Mouse (Mus musculus) induced T-regulatory cell, adult 2 months (primary cell): ENCODE data around the gene Fcho1.

ENCODE experiments used
- DNase-seq: peaks from one replicate; pipeline ENCODE4 v3.0.0-alpha.2; 2012; ENCODE audit warnings: low read depth

The Fcho1 gene

DNA sequence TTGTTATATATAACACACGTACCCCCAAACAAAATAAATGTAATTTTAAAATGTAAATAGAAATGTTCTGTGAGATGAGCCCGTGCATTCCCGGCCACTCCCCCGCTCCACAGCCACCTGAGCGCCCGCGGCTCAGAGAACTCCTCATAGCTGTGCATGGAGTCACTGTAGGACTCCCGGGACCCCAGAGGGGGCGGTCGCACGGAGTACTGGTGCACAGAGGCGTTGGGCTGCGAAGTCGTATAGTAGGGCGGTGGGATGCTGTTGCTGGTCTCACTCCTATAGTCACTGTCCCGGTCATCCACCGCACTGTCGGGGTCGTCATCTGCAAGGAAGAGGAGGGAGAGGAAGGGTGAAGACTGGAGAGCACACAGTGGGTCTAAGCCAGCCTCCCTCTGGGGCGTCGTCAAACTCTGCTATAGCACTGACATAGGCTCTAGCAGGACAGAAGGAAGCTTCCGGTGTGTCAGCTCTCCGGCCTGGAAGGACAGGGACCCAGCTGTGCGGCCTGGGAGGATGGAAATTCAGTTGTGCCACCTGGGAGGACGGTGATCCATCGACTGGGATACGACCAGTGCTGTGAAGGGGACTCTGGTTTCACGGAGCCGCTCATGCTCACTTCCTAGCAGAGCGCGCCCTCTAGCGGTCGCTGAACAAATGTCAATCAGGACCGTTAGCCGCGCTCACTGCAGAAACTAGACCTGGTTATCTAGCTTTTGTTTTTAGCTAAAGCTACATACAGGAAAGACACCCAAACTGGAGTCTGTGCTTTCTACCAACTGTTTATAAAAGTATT, 65.0 kb downstream of the Fcho1 start:
- peak; percentile 93 for DNase-seq

DNA sequence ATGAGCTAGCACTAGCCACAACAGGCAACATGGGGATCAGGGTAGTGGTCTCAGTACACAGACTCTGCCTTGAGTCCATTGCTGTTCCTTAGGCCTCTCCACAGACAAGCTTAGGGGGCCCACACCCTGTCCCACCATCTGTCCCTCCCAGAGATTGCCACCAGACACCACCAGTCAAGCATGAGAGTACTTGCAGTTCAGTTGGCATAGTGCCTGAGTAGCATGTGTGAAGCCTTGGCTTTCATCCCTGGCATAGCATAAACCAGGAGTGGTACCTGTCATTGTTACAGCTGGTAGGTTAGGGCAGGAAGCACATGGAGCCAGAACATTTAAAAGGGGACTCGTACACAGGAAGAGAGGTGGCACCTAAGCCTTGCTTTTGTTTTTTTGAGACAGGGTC, 65.8 kb downstream of the Fcho1 start:
- DNase-seq = no peak

DNA sequence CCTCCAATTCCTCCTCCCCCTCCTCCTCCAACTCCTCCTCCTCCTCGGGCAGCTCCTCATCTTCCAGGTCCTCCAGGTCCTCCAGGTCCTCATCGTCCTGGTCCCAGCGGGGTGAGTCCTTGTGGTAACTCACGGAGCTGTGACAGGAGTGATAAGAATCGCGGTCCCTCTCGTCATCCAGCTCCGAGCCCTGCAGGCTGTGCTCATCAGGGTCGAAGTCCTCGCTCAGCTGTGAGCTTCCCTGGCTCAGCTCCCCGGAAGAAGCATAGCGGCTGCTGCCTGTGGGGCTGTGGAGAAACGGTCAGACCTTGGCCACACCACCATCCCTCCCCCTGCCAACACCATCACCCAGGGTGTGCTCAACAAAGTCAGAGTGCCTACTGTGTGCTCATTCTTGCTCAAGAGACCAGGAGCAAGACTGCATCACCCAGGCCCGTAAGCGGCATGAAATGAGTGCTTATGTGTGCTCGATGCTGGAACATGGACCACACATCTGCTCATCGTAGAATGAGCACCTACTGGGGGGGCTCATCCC, 66.9 kb downstream of the Fcho1 start:
- no peak for DNase-seq
